Mouse (Mus musculus) hindbrain, postnatal 0 days (tissue): ENCODE results near the gene Prrxl1. TPM values are rescaled to one million over a fixed set of nuclear protein-coding genes. Genes with fewer than 3 reads are reported as not detected.

Experiments used
- ATAC-seq: fragments of 200-750 bp; cut with Nextera tagmentation; 2 replicates; pipeline ENCODE4 v1.8.0; 2017; ENCODE audit warnings: mild to moderate bottlenecking, moderate TSS enrichment, moderate library complexity
- DNase-seq: peaks from one replicate; pipeline ENCODE4 v3.0.0-alpha.2; 2015; ENCODE audit warnings: low spot score
- H3K27ac ChIP-seq: fragments of 300-500 bp; sonication (generic); 2 replicates; pipeline ENCODE4 v1.5.1; 2014; ENCODE audit warnings: mild to moderate bottlenecking
- H3K27me3 ChIP-seq: fragments of 300-500 bp; sonication (generic); 2 replicates; pipeline ENCODE4 v1.6.1; 2014; ENCODE audit warnings: low read length, mixed read lengths; ENCODE audit not compliant: insufficient read depth
- H3K36me3 ChIP-seq: fragments of 300-500 bp; sonication (generic); 2 replicates; pipeline ENCODE4 v1.6.1; 2014; ENCODE audit warnings: low read length, mixed read lengths; ENCODE audit not compliant: insufficient read depth
- H3K4me1 ChIP-seq: fragments of 300-500 bp; sonication (generic); 2 replicates; pipeline ENCODE4 v1.6.1; 2014; ENCODE audit warnings: antibody characterized with exemption, low read length, mixed read lengths; ENCODE audit not compliant: insufficient read depth
- H3K4me2 ChIP-seq: fragments of 300-500 bp; sonication (generic); 2 replicates; pipeline ENCODE4 v1.6.1; 2014; ENCODE audit warnings: low read depth, mild to moderate bottlenecking, low read length, moderate library complexity, mixed read lengths
- H3K4me3 ChIP-seq: fragments of 300-500 bp; sonication (generic); 2 replicates; pipeline ENCODE4 v1.5.1; 2014; ENCODE audit warnings: low read length
- H3K9ac ChIP-seq: fragments of 300-500 bp; sonication (generic); replicated peaks from 2 replicates; pipeline ENCODE4 v1.6.1; 2014; ENCODE audit warnings: mild to moderate bottlenecking, low read length, moderate library complexity, mixed read lengths
- H3K9me3 ChIP-seq: fragments of 300-500 bp; sonication (generic); 2 replicates; pipeline ENCODE4 v1.6.1; 2016; ENCODE audit warnings: low read length, mixed read lengths
- CTCF ChIP-seq: IDR thresholded peaks from 2 replicates; pipeline ENCODE4 v1.5.1; 2016; ENCODE audit warnings: antibody characterized with exemption, control low read depth, low read depth
- WGBS: fragments of 180-500 bp; shearing (Covaris S2); extraction: QIAGEN DNeasy Blood & Tissue Kit; methylation state at CpG from one replicate; pipeline ENCODE4 v1.1.7; 2014; 5-methylcytosine and 5-hydroxymethylcytosine counted together
- polyA plus RNA-seq: library from polyadenylated mRNA; unstranded; fragments of >200 nt; fragmentation: Nextera tagmentation; extraction: Ambion mirVana; gene quantifications from 2 replicates; pipeline ENCODE4 v1.2.1, GENCODE M21; 2015
- total RNA-seq: library from RNA; depleted of rRNA; stranded (reverse); fragments of >200 nt; gene quantifications from 2 replicates; pipeline ENCODE4 v1.2.3, GENCODE M21; 2014; rRNA removed

Prrxl1 gene
- total and polyA plus RNA-seq, 2 experiments from 2014 or later = 17.8 to 24.1 TPM

DNA sequence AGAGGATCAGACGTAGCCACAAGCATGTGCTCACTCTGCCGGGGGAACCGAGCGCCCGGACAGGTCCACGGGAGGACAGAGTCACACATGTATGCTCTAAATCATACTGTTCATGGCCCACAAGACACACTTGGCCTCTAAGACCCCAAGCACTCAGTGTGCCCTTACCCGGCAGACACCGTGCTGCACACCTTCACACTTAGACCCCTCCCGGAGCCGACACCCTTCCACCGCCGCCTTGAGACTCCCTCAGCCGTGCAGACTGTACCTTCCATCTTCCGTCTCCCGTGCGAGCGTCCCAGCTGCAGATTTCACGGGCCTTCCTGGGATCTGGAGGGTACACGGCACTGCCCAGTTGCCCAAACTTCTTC is 85.5 kb downstream of the Prrxl1 start:
- no peak for TF ChIP-seq CTCF
- WGBS = 84% methylated on average over 19 of the region's 19 CpGs
- no peak overlapping the region for H3K9ac ChIP-seq
- H3K4me3 ChIP-seq = no peak overlapping the region
- H3K27ac ChIP-seq = no peak overlapping the region
- DNase-seq = no peak
- H3K36me3 ChIP-seq = no peaks in the 10 kb centered on the region
- no peak for ATAC-seq
- H3K9me3 ChIP-seq = no peaks in the 10 kb centered on the region
- no peaks in the 10 kb centered on the region for H3K27me3 ChIP-seq
- peaks cover 10% of the 10 kb centered on the region; the same call in 1 of the 2 replicates for H3K4me1 ChIP-seq
- H3K4me2 ChIP-seq = no peak overlapping the region

DNA sequence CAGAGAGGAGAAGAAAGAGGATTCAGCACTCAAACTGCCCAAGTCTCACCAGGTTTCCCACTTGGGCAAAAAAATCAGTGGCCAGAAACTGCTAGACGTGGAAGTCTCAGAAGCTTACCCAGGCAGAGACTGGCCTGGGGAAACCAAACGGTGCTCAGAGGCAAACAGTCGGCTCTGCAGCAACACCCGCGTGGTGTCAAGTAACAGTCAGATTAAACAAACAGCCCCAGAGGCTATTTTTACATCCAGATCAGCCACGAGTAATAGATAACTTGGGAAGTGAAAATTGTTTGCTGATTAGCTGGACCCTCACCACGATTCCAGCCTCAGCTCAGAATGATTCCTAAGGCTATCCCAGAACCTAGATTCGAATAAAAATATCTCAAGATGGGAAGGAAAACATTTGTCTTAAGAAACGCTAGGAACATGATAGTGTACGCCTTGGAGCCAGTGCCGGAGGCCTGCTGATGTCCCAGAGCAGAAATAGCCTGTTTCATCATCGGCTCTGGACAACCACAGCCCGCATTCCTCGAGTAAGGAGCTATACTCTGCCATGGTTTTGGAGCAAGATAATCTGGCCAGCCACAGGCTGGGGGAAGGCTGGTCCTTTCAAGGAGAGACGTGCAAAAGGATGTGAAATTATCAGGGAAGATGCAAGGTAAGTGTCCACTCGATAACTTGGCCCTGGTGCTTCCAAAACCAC is 86.1 kb downstream of the Prrxl1 start, which contains the start of gene 3425401B19Rik:
Gene 3425401B19Rik, minus strand, starts transcription at position 170 of the 703 bp plus-strand sequence.
- 71% methylated on average over 16 of the region's 16 CpGs for WGBS
- TF ChIP-seq CTCF = no peak
- ATAC-seq (no peak), DNase-seq (no peak)
- Histone ChIP-seq H3K9me3 (no peaks in the 10 kb centered on the region), H3K4me2 (peak within 1 kb of the TSS; percentile 43), H3K27ac (no peak within 1 kb of the TSS), H3K4me3 (peak within 1 kb of the TSS; percentile 11; the same call in 1 of the 2 replicates), H3K36me3 (no peaks in the 10 kb centered on the region), H3K27me3 (no peaks in the 10 kb centered on the region), H3K4me1 (peaks cover 10% of the 10 kb centered on the region; the same call in 1 of the 2 replicates), H3K9ac (no peak within 1 kb of the TSS)

DNA sequence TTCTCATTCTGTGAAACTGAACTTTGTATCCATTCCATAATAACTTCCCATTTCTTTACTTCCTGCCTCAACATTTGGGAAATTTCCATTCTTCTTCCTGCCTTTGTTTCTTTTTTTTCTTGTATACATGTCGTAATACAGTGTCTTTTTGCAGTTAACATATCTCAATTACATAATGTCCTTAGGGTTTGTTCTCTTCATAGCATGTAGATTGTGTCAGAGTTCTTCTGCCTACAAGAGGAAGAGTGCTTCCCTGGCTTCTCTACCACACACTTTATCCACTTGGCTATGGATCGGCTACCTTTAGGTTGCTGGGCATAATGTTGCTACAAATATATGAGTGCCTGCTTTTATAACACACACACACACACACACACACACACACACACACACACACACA is 96.7 kb downstream of the Prrxl1 start:
- no peak for DNase-seq
- no peaks in the 10 kb centered on the region for H3K9me3 ChIP-seq
- no peaks in the 10 kb centered on the region for H3K36me3 ChIP-seq
- H3K4me3 ChIP-seq = no peak overlapping the region
- no peak for TF ChIP-seq CTCF
- no peaks in the 10 kb centered on the region for H3K27me3 ChIP-seq
- 87% methylated on average over 2 of the region's 2 CpGs for WGBS
- no peak overlapping the region for H3K27ac ChIP-seq
- ATAC-seq = no peak
- H3K9ac ChIP-seq = no peak overlapping the region
- H3K4me1 ChIP-seq = no peaks in the 10 kb centered on the region; the same call in 1 of the 2 replicates
- no peak overlapping the region for H3K4me2 ChIP-seq

DNA sequence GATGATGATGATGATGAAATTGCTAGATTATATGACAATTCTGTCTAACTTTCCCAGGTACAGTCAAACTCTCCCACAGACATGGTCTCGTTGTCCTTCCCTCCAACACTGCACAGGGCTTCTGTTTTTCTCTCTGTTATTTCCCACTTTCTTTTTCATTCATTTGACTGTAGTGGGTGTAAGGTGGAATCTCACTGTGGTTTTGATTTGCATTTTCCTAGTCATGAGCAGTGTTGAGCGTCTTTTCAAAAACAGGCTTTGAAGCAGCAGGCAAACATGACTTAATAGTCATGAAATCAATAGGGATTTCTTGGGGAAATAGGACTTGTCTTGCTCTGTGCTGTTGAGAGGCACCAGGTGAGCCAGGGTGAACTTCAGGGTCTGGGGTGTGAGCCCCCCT is 97.1 kb downstream of the Prrxl1 start:
- Histone ChIP-seq H3K27ac (no peak overlapping the region), H3K4me3 (no peak overlapping the region), H3K4me2 (no peak overlapping the region), H3K4me1 (no peaks in the 10 kb centered on the region; the same call in 1 of the 2 replicates), H3K27me3 (no peaks in the 10 kb centered on the region), H3K36me3 (no peaks in the 10 kb centered on the region), H3K9me3 (no peaks in the 10 kb centered on the region), H3K9ac (no peak overlapping the region)
- DNase-seq (no peak), ATAC-seq (no peak)
- WGBS = 87% methylated on average over 2 of the region's 2 CpGs
- TF ChIP-seq CTCF = no peak

DNA sequence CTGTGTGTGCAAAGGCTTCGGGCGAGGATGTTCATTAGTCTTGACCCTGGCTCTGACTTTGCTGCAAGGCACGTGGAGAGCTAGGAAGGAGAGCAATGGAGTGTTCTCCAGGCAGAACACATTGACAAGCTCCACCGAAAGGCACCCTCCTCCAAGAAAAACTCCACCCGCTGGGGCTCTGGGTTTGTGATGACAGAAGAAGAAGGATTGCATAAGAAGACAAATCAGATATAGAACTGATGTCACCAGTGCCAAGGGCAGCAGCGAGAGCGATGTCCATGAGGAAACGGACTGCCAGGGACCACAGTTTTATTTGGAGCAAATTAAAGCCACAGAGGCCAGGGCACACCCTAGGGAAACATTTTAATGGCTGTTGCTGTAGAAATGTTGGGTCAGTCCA is 98.6 kb downstream of the Prrxl1 start:
- no peak overlapping the region for H3K27ac ChIP-seq
- DNase-seq = no peak
- 87% methylated on average over 8 of the region's 8 CpGs for WGBS

DNA sequence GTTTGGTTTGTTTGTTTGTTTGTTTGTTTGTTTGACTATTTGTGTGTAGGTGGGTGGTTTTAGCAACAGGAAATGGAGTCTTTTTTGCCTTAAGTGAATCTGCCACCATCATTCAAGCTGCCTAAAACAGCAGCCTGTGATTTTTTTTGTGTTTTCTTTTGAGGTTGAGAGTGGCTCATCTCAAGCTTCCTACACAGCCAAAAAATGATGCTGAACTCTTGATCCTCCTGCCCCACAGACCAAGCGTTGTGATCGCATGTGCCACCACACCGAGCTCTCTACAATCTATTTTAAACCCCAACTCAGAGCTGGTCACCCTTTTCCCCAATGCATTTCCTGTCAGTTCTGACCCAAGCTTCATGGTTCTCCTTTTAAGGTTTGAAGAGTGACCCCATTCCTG is 99.3 kb downstream of the Prrxl1 start:
- Histone ChIP-seq H3K4me1 (no peaks in the 10 kb centered on the region; the same call in 1 of the 2 replicates), H3K9ac (no peak overlapping the region), H3K27me3 (no peaks in the 10 kb centered on the region), H3K4me2 (no peak overlapping the region), H3K9me3 (no peaks in the 10 kb centered on the region), H3K36me3 (no peaks in the 10 kb centered on the region), H3K27ac (no peak overlapping the region), H3K4me3 (no peak overlapping the region)
- TF ChIP-seq CTCF = no peak
- DNase-seq (no peak), ATAC-seq (no peak)
- WGBS = 94% methylated on average over 3 of the region's 3 CpGs

More for the DNA sequence above, 98.6 kb downstream of the Prrxl1 start:
- no peak for ATAC-seq
- Histone ChIP-seq H3K4me1 (no peaks in the 10 kb centered on the region; the same call in 1 of the 2 replicates), H3K4me2 (no peak overlapping the region), H3K9ac (no peak overlapping the region), H3K4me3 (no peak overlapping the region), H3K36me3 (no peaks in the 10 kb centered on the region), H3K27me3 (no peaks in the 10 kb centered on the region), H3K9me3 (no peaks in the 10 kb centered on the region)
- no peak for TF ChIP-seq CTCF

Other genes with a start within 250 kb of the Prrxl1 start
- gene 1700024G13Rik, start 211.0 kb upstream of the Prrxl1 start, total RNA-seq = not detected in 2 replicates
- gene 1700024G13Rik, start 211.0 kb upstream of the Prrxl1 start, polyA plus RNA-seq = 0.43 and 0.58 TPM in 2 replicates
- gene Slc18a3, start 134.6 kb upstream of the Prrxl1 start, total RNA-seq = 30.8 and 32.2 TPM in 2 replicates
- 22.3 and 23.8 TPM in 2 replicates for gene Slc18a3, start 134.6 kb upstream of the Prrxl1 start, polyA plus RNA-seq
- gene Chat, start 133.4 kb upstream of the Prrxl1 start, total RNA-seq = 3.5 and 4.4 TPM in 2 replicates
- 1.5 and 2.4 TPM in 2 replicates for gene Chat, start 133.4 kb upstream of the Prrxl1 start, polyA plus RNA-seq
- 10.3 and 12.2 TPM in 2 replicates for gene Ercc6, start 85.9 kb upstream of the Prrxl1 start, total RNA-seq
- 18.3 and 18.8 TPM in 2 replicates for gene Ercc6, start 85.9 kb upstream of the Prrxl1 start, polyA plus RNA-seq
- gene 3425401B19Rik, start 85.9 kb downstream of the Prrxl1 start, total RNA-seq = 0.21 TPM in 1 of 2 replicates, not detected in the other
- gene 3425401B19Rik, start 85.9 kb downstream of the Prrxl1 start, polyA plus RNA-seq = 0.06 and 0.08 TPM in 2 replicates
- 1.2 TPM in 1 of 2 replicates, not detected in the other for gene Tmem273, start 186.6 kb downstream of the Prrxl1 start, total RNA-seq
- gene Tmem273, start 186.6 kb downstream of the Prrxl1 start, polyA plus RNA-seq = 0.16 and 0.23 TPM in 2 replicates
- gene Fam170b, start 234.6 kb downstream of the Prrxl1 start, total RNA-seq = not detected in 2 replicates
- gene Fam170b, start 234.6 kb downstream of the Prrxl1 start, polyA plus RNA-seq = not detected in 2 replicates